Mouse (Mus musculus) telencephalon, adult 2 months (tissue): Measurements from ENCODE around the gene Gm2a.
"Not testable (repeated sequence)": the region's sequence is repeated elsewhere in the genome, so short reads cannot be mapped to it uniquely, and the experiment has no call there.

Experiments
- DNase-seq: peaks from one replicate; pipeline ENCODE4 v3.0.0-alpha.2; 2011; ENCODE audit warnings: low read depth, low spot score

Gene Gm2a

DNA sequence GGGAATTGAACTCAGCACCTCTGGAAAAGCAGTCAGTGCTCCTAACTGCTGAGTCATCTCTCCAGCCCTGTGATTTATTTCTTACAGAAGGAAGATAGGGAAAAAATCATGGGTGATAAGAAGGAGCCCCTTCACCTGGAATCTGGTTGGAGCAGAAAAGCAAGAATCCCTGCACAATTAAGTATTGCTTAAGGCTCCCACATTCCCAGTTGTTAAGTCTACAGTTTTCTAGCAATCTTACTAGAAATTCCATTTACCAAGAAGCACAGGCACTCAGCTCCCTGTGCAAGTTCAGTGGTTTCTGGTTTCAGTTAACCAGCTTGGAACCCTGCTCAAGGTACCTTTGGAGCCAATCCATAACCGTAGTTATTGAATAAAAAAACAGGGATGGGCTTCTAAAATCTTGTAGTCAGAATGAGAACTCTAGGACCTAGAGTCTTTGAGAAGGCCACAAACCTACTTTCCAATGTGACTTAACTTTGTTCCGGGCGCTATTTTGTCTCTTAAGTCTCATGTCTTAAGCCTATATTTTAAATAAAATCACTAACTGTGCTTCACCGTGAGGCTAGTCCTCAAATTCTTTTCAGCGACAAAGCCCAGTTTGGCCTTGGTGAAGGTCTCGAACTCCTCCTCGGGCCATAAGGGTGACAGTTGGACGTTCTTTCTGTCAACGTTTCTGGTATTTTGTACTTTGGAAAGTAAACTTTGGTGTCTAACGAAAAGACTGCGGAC, 1.0 kb upstream of the Gm2a start:
- DNase-seq = no peak

DNA sequence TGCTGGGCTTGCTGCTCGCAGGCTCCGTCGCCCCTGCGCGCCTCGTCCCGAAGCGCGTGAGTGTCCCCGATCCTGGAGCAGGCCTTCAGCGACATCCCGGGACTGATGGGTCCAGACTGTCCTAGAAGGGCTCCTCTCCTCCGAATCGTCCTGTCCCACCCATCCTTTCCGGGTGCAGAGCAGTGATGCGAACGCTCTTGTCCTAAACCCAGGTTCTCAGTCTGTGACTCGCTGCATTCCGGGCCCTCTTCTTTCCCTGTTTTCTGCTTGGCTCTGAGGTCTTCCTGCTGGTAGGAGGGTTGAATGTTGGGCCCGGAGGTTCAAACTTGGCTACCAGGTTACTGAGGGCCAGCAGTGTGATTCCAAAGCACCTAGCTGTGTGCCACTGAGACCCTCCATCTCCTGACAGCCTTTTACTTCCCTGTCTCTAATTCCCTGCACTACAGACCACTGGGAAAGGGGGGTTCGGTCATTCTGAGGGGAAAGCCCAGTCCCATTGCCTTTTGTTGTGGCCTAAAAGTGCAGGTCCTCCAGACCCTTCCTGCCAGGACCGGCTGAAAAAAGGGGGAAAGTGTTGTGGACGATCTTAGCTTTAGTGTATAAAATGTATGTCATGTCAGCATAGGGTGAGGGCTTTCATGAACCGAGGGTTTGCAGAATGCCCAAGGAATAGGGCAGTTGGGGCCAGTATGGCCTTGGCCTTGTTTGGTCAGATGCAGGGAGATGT, 437 bp downstream of the Gm2a start:
- DNase-seq = no peak

DNA sequence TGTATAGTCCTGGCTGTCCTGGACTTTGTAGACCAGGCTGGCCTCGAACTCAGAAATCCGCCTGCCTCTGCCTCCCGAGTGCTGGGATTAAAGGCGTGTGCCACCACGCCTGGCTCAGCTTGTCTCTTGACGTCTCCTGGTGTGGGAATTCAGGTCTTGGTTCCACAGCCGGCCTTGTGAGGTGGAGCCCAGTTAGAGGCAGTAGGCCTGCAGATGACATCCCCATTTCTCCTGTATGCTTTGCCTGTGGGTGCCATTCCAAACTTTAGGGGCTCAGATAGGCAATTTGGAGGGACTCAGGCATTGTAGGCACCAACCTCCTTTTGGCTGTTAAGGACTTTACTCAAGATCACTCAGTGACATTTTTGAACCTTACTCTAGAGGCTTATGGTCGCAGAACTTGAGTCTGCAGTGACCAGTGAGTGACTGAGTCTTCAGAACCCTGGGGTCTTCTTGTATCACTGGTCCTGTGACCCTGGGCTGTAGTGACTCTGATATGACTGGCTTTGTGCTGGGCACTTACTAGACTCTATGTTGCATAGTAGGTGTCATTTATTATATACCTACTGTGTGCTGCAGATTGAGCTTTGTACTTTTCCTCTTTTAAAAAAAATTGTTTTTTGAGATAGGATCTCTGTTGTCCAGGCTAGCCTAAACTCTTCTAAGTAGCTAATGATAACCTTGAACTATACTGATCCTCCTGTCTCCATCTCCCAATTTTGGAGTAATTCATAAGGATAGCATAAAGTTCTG, 1.3 kb downstream of the Gm2a start:
- DNase-seq = no peak

DNA sequence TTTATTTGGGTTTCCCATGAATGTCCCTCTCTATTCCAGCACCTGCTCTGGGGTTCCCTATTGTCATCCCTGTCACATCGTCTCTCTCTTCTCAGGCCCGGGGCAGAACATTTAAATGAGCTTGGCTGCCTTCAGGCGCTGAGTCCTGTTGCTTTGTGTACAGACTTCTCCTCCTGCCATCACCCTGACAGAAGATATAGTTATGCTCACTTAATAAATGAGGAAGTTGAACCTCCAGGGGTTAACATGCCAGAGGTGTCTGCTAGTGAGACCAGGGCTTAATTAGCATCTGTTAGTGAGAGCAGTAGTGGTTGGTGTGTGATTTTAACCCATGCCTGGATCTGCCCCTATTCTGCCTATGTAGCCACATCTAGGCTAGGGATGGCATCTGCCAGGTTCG, 2.0 kb downstream of the Gm2a start:
- DNase-seq = no peak

DNA sequence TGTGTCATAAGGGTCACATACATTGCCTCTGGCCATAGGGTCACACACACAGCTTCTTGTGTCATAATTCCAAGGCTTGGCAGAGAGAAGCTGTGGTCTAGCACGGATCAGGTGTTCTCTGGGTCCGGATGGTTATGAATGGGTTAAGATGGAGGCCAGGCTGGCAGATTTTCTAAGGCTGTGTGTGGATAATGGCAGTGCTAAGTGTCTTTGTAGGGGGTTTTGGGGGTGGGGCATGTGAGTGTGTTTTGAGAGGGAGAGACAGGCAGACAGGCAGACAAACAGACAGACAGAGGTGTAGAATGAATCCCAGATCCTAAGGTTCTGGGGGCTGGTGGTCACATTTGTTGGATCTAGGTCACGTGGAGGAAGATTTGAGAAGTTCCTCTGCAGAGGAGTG, 4.1 kb downstream of the Gm2a start:
- DNase-seq = no peak

DNA sequence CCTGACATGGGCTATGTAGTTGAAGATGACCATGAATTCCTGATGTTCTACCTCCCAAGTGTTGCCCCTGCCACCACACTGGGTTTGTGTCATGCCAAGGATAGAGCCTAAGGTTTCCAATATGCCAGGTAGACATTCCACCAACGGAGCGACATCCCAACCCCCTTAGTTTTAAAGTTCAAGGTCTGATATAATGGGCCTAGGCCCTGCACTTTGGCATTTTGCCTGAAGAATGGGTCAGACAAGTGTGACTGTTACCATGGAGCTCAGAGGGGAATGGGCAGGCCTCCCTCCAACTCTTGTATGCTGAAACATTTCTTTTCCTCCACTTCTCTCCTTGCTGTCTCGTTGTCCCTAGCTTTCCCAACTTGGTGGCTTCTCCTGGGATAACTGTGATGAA, 5.3 kb downstream of the Gm2a start:
- no peak for DNase-seq

DNA sequence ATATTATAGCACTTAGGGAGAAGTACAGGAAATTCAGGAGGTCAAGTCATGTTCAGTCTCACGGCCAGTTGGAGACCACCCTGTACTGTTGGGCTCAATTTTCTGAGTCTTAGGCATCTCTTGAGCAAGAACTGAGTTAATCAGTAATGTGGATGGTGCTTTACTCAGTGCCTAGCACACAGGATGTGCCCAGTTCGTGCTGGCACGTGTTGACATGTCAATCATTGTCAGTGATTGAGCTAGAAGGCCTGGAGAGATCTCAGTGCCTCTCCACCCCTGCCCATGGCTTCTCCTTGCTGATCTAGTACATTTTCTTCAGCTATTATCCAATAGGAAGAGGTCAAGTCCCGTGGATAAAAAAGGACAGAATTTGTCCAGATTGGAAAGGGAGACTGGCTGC, 7.5 kb downstream of the Gm2a start:
- no peak for DNase-seq

DNA sequence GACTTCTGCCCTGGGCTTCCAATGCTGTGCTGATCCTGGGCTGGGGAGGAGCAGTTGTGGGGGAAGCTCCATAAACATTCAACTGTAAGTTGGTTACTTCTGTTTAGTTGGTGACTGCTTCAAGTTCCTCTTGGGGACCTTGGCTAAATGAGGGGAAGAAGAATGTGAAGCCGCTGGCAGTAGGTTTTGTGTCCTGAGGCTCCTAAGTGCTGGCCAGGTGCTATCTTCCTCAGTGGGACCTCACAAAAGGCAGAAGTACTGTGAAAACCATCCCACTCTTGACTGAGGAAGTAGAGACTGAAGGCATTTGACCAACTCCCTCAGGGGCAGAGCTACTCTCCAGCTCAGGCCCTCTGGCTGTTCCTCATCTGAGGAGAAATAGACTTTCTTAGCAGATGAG, 8.7 kb downstream of the Gm2a start:
- DNase-seq = no peak

DNA sequence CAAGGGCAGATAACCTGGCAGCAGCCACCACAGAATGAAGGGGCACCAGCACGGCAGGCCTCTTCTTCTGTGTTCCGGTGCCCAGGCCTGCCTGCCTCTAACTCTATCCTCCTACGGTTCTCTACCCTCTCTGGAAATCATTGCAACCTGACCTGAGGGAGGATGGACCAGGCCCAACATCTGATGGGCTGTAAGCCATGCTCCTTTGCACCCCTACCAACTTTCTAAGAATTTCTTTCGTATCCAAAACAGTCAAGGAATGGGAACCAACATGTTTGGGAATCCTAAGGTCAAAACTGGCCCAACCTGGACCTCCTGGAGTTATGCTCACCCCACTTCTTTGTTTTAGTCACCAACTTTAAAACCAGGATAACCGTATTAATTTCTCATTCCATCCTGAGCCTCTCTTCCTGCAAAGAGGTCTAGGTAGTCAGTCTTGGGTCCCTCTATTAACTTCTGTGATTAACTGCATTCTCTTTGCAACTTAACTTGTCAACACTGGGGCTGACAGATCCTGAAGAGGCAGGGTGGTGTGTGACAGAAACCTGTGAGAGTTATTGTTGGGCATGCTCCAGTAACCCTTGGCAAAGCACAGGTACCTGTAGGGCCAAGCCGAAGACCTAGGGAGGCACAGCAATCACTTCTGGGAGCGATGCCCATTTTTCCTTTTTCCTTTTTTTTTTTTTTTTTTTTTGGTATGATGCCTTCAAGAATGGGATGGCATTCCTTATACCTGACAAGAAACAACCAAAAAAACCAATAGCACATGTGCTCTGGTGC, 11.8 kb downstream of the Gm2a start:
- DNase-seq = no peak

DNA sequence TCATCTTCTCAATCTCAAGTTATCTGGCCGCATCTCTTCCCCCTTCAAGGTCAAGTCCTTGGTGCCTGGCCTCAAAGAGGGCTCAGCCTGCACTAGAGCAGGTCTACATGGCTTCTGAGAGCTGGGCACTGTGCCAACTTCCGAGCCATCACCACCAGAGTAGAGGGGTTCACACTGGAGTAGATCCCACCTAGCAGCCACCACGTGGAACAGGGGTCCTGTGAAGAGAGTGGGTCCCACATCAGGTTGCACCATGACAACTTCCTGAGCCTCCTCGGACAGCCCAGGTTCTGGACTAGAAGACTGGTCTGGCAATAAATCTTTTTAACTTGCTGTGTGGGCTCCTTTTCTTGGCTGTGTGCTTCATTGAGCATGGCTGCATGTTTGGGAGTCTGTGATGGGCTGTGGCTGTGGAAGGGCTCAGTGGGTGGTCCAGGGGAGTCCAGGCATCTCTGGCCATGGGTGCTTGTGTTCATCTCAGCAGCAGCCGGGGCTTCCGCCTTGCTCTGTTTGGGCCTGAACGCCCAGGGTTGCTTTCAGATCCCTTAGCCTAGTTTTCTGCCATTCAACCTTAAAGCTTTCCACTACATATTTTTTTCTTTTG, 12.8 kb downstream of the Gm2a start:
- DNase-seq = no peak

DNA sequence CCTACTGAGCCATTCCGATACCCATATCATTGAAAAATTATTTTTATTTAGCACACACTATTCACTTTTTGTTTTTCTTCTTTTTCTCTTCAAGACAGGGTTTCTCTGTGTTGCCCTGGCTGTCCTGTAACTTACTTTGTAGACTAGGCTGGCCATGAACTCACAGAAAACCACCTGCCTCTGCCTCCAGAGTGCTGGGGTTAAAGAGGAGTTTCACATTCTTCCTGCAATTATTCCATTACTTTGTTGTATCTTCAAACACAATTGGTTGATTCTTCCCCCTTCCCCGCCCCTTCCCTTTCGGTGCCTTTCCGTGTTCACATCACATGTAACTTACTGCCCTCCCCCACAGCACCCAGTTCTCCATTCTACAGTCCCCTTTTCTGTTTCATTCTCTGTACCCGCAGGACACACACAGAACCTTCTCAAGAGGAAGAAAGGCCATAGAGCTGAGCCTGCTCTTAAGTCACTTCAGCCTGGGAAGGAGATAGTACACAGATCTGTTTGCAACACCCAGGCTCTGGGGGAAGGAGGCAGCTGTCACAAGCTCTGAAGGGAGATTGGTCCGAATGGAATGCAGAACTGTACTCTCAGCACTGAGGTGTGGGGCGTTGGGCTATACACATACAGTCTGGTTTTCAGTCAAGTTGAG, 15.4 kb downstream of the Gm2a start:
- DNase-seq = no peak

DNA sequence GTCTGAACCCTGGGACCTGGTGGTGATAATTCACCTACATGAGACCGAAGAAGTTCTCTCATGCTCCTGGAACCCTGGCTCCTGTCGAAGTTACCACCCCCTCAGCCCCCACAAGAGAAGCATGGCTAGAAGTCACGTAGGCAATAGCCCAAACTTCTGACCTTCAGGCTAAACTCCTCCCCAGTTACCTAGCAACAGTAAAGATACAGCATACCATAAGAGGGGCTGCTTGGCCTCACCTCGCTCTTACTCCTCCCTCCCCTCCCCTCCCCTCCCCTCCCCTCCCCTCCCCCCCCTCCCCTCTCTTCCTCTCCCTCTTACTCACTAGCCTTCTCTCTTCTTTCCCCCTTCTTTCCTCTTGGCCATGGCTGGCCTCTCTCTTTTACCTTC, 15.9 kb downstream of the Gm2a start:
- not testable (repeated sequence) for DNase-seq

DNA sequence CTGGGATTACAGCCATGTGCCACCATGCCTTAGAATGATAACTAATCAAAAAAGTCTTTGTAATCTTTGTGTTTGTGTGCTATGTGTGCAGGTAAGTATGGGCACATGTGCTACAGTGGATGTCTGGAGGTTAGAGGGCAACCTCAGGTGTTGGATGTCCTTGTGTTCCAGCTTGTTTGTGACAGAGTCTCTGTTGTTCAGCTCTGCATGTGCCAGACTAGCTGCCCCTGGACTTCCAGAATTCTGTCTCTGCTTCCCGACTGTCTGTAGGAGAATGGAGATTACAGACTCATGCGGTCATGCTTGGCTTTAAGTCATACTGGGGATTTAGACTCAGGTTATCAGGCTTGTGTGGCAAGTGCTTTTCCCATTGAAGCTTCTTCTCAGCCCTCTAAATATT, 16.4 kb downstream of the Gm2a start:
- DNase-seq = no peak

DNA sequence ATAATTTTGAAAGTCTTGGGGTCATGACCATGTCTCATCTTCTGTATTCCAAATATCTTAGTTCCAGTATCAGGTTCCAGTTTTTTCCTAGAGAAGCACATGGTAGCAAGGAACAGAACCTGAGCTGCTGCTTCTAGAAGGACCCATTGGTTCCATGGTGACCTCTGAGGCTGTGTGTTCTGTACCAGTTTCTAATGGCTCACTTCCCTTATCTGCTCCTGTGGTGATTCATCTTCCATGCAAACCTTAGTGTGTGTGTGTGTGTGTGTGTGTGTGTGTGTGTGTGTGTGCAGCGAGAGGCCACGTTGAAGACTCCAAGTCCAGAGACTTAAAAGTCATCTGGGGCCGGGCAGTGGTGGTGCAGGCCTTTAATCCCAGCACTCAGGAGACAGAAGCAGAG, 18.1 kb downstream of the Gm2a start:
- no peak for DNase-seq

DNA sequence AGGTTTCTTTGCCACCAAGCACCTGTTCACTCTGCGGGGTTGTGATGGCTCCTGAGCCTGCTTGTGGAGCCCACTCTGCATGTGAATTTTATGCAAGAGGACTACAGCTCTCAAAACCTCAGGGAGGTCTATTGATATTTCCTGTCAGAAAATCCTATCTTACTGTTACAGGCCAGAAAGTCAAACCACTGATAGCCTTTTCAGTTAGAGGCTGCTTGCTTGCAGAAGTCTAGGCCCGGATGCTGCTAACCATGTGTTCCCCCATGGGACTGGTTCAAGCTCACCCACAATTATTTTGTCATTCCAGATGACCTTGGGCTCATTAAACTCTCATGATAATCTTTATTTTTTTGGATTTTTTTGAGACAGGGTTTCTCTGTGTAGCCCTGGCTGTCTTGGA, 19.1 kb downstream of the Gm2a start:
- DNase-seq = no peak

DNA sequence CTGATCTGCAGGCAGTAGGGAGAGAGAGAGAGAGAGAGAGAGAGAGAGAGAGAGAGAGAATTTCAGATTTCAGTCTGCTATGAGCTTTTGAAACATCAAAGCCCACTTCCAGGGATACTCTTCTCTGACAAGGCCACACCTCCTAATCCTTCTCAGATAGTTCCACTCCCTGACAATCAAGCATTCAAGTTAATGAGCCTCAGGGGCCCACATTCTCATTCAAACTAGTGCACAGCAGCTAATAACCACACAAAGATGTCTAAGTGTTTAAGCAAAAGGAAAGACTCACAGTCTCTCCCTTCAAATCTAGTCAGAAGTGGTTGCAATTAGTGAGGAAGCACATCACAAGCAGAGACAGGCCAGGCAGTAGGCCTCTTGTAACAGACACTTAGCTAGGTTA, 22.4 kb downstream of the Gm2a start:
- no peak for DNase-seq

DNA sequence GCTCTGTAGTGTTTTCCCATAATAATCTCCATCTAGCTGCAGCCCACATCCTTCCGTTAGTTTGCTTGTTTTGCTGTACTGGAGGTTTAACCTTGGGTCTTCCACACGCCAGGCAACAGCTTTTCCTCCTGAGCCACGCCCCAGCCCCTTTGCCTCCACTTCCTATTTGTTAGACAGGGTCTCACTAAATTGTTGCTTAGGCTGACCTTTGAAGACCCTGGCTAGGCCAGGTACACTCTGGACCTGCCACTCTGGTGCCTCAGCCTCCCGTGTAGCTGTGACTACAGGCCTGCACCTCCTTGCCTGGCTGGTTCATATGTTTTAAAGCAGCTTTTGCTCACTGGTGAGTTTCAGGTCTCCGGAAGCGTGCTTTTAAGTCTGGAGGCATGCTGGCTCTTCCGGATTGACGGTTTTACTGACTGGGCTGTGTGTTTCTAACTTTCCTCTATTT, 22.9 kb downstream of the Gm2a start:
- no peak for DNase-seq

DNA sequence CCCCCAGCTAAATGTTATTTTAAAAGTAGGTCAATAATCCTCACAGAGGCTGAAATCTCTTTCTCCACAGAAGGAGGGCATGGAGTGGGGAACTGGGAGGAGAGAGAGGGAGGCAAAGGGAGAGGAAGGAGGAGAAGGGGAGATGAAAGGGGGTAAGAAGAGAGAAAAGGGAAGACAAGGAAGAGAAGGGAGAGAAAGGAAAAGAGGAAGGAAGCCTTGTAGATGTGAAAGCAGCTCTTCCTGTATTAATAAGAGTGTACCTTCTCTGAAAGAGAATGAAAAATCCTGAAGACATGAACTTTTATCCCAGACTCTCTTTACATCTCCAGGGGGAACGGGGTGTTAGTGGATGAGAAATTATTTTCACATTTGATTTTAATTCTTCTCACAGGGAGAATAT, 23.5 kb downstream of the Gm2a start:
- no peak for DNase-seq

DNA sequence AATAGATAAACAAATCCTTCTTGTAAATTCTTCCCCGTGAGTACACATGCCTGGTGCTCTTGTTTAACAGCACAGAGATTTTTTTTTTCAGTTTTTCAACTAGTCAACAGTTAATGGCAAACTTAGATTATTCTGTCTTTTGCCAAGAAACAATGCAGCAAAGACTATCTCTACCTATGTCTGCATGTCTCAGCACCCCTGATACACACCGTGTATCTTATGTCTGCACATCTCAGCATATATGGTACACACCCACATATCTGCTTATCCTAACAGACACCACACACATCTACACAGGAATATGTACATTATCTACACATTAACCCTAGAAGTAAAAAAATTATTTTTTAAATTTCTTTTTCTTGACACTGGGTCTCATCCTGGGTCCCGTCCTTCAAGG, 28.7 kb downstream of the Gm2a start:
- DNase-seq = no peak

DNA sequence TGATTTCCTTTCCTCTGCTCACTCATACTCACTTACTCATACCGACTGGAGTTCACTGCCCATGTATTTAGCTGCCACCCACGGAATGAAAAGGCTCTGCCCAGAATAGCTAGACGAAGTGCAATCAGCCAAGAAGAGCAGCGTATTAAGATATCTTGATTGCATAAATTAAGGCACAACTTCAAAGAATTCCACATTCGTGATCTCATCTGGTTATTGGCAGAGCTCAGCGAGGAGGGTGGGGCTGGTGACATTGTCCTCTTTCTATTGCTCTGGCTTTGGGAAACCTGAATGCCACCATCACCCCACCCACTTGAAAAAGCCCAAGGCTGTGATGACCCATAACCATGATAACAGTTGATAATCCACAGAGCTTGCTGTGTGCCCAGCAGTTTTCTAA, 30.0 kb downstream of the Gm2a start:
- DNase-seq = peak; percentile 39

DNA sequence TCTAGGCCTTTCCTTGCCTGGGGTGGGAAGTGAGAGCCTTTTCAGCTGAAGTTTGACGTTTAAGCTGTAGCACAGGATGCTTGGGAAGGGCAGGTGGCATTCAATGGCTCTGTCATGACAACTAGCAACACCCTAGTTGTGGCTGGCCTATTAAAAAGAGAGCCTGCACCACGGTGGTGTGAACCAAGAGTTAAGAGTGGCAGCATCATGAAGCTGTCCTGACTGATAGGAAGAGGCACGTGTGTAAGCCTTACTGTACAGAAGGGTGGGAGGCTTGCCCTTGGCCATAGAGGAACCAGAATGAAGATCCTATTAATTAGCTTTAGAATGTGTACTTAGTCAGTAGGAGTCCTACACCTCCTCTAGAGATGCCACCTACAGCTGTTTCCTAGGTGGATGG, 30.5 kb downstream of the Gm2a start:
- DNase-seq = no peak
